Mouse (Mus musculus): ENCODE results near the gene Uso1.

Uso1 gene

GRCm38 (mm10) chr5:92137239-92138046 lies at the start of gene Uso1:
Gene Uso1 (plus strand): TSS chr5:92137938.
- DNase-seq (ENCODE audit: low spot score) = peak; percentile 98

DNA sequence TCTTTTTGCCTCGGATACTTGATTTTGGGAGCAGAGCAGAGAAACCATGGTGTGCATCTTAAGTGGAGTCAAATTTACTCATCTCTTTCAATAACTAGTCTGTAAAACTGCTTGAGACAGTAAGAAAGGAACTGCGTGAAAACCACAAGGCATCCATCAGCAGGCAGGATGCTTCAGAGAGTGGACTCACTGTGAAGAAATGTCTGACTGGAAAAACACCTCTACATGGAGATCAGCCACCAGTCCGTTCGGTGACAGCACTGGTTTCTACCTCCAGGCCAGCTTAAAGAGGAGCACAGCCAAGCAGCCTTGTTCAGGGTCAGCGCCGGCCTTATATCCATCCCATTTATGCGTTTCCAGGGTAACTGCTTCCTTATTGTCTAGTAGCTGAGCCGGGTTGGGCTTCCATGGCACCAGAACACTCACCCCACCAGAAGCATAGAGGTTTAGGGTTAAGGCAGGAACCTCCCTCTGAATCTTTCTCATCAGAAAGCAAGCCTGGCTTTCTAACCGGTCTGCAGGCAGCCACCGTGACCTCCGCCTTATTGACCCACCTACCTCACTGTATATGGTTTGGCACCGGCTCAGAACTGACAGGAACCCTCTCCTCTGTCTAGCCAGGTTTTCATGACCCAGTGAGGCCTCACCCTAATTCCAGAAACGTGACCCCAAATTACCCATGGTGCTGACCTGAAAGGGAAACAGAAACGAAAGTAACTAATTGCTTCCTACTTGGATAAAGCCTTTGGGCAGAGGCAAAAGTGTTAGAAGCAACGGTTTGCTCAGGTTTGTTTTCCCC lies 44.3 kb upstream of the Uso1 start:
- DNase-seq (ENCODE audit: low spot score) = no peak

DNA sequence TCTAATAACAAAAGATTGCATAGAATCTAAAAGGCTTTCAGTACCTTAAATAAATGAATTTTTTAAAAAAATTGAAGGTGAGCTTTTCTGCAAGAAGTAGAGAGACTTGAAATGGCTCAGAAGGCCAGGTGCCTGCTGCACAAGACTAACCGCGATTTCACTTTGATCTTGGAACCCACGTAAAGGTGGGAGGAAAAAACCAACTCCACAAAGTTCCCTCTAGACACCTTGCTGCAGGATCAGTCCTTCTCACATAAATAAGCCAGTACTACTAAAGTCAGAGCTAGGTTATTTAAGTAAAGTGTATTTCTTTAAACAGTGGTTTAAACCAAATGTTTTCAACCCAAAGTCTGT lies 43.7 kb upstream of the Uso1 start:
- no peak for DNase-seq (ENCODE audit: low spot score)

- DNase-seq (ENCODE audit: low spot score) = no peak
Measured at GRCm38 (mm10) chr5:92096786-92097185, 41.0 kb upstream of the Uso1 start.

DNA sequence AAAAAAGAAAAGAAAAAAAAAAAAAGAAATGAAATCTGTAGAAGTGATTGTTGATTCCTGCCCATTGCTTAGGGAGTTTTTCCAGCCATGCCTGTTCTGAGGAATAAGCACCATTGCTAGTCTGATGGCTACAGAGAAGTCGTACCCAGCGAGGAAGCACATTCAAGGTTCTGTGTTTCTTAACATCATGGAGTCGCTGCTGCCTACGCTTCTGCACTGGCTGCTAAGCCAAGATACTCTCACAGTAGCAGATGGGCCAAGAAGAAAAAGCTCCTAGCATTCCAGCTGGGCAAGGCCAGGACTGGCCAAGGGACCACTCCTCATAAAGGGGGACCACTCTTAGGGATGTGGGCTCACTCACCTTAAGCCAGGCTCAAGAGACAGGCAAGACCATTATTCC lies 40.0 kb upstream of the Uso1 start:
- DNase-seq (ENCODE audit: low spot score) = no peak

DNA sequence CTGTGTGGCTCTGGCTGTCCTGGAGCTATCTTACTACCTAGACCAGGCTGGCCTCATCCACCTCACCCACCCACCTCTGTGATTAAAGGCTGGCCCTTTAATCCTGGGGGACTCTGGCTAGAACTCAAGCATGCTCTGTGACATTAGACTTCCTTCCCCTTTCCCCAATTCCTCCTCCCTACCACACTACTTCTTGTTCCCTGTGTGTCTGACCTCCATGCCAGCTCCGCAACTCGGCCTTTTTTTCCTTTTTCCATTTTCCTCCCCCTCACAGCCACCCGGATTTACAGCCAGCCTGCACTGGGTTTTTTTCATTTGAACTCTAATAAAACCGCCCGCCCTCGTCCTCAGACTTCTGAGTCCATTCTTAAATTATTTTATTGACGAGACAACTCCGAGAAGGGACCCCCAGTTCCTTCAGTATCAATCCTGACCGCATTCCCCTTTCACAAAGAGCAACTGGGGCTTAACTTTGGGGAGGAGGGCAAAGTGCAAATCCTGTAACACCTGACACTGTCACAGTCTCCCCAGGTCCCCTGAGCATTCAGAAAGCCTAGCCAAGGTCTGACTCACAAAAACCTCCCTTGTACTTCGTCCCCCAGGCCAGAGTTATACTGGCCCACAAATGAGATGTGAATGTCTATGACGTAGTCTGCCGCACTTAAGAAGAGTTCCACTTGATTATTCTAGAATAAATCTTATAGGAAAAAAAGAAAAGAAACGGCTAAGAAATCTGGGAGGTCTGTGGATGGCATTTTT lies 39.2 kb upstream of the Uso1 start:
- no peak for DNase-seq (ENCODE audit: low spot score)

DNA sequence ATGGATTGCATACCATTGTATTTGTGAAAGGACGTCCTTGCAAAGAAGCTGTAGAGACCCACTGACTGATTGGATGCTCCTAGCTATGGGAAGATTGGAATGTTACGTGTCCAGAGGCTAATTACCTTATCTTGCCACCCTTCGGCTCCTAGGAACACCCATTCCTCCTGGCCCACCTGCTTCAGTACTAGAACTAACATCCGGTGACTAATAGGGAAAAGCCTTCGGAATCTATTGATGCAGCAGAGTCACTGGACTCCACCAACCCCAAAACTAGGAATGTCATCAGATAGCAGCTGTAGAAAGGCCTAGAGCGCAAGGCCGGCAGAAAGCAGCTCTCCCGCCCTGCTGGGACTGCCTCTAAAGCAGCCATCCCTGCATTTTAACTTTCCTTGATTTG lies 36.1 kb upstream of the Uso1 start:
- DNase-seq (ENCODE audit: low spot score) = no peak

DNA sequence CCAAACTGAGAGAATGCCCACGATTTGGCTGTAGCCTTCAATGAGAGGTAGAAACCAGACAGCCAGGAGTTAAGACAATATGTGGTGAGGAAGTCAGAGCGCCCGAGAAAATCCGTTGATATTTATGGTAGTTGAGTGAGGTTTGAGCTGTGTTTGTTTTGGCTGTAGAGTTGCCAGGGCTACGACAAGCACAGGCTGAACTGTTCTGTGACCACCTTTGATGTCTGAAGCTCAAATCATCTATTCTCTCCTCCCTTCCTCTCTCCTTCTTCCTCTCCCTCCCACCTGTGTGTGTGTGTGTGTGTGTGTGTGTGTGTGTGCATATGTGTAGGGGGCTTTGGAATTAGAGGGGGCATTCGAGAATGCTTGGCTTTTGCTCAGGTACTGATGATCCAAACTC lies 34.7 kb upstream of the Uso1 start:
- DNase-seq (ENCODE audit: low spot score) = no peak

DNA sequence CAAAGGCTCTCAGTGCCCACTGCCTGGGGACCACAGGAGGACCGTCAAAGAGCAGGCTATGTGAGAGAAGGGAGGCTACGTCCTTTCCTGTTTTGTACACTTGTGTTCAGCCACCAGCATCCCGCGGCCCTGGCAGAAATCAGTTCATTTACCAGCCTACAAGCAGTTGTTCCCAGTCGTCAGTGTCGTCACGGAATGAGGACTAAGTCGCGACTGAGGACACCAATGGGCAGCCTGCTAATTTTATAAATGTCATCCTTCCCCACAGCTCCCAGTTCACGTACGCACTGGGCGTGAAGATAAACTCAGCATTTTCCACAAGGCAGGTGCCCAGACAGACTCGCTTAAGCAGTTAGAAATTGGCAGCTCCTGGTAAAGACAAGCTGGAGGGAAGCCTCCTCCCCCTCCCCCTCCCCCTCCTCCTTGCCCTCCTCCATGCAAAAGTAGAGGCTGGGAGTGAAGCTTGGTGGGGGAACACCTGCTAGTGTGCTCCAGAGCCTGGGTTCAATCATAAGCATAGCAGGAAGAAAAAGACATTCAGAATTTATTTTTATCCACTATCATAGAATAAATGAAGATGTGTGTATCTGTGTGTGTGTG lies 33.8 kb upstream of the Uso1 start:
- DNase-seq (ENCODE audit: low spot score) = no peak

DNA sequence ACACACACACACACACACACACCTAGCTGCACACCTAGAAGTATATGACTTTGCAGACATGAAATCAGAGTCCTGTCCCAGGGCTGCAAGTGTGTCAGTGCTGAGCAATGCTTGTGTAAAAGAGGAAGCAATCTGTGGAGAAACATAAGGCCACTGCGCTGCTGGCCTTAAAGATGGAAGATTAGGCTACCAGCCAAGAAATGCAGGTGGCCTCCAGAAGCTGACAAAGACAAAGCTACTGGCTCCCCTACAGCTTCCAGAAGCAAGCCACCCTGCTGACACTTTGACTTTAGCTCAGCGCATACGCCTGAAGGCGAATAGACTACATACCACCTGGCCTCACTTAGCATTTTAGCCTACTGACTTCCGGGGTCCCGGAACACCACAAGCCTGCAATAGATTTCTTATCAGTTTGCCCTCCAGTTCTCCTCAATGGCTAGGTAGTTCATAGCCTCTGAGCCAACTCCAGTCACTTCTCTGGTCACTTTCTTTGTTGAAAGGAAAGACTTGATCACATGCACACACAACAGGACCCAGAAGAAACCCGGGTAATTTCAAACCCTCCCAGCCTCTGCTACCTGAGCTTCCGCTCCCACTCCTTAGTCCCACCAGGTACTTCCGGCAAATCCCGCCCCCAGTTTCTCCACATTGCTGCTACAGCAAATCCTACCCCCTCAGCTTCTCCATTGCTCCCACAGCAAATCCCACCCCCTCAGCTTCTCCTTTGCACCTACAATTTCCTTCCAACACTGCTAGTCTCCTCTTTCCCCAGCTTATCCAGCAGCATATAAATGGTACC lies 31.2 kb upstream of the Uso1 start:
- DNase-seq (ENCODE audit: low spot score) = no peak

DNA sequence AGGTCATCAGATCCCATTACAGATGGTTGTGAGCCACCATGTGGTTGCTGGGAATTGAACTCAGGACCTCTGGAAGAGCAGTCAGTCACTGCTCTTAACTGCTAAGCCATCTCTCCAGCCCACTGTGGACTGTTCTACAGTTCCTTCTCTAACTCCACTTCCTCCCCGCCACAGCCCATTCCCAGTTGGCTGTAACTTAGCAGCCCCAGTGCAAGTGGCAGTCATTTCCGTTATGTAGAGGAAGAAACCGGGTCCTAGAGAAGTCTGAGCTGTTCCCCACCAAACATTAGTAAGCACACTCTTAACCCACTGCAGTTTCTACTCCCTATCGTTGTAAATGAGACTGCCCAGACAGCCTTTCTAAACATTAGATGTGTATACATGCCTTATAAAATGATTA lies 30.5 kb upstream of the Uso1 start:
- no peak for DNase-seq (ENCODE audit: low spot score)

DNA sequence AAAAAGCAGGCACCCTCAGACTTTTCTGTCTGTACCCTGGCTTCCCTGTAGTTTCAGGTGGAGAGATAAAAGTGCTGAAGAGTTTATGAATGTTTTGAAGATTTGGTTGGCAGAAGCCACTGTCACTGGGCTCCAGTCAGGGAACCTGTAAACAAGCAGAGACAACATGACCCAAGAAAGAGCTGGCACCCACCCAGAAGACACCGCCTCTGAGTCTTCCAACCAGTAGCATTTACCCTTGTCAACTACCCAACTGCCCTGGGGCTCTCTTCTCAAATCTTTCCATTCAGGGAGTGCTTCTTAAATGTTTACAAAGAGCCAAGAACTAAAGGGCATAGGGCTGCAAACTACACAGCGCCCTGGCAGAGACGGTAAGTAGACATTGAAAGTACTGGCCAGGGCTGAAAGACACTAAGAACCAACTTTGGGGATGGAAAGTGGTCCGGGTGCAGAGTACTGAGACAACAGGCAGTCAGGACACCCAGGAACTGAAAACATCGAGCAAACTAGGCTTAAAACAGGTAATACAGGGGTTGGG lies 26.9 kb upstream of the Uso1 start:
- DNase-seq (ENCODE audit: low spot score) = no peak

GRCm38 (mm10) chr5:92112175-92112574 lies 25.6 kb upstream of the Uso1 start:
- no peak for DNase-seq (ENCODE audit: low spot score)

GRCm38 (mm10) chr5:92112585-92112984 lies 25.2 kb upstream of the Uso1 start:
- no peak for DNase-seq (ENCODE audit: low spot score)

DNA sequence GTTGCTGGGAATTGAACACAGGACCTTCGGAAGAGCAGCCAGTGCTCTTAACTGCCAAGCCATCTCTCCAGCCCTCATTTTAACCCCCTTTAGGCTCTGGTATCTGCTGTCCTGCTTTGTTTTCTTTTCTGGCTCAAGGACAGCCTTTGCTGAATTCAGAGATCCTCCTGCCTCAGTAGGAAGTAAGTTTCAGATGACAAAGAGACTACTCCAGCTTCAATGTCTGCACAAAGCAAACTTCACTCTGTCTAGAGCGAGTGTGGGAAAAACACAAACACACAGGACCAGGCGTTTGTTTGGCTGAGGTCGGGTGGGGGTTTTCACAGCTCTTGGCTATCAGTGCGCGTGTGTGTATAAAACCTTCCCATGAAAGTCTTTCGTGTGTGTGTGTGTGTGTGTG lies 24.3 kb upstream of the Uso1 start:
- DNase-seq (ENCODE audit: low spot score) = no peak

DNA sequence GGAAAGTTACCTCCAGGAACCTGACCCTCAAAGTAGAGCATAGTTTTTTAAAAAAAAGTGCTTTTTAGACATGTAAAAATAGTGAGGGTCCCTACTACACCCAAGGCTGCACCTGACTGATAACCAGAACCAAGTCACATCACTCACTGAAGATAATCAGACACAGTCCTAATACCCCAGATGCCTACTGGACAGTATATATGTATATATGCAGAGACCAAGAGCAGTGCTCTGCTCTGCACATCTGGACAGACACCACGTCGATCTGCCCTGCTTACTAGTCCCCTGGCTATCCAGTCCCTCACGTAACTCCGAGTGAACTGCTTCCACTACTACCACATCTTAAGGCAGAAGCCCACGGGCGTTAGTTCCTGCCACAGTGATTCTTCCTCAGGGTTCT lies 23.5 kb upstream of the Uso1 start:
- no peak for DNase-seq (ENCODE audit: low spot score)

DNA sequence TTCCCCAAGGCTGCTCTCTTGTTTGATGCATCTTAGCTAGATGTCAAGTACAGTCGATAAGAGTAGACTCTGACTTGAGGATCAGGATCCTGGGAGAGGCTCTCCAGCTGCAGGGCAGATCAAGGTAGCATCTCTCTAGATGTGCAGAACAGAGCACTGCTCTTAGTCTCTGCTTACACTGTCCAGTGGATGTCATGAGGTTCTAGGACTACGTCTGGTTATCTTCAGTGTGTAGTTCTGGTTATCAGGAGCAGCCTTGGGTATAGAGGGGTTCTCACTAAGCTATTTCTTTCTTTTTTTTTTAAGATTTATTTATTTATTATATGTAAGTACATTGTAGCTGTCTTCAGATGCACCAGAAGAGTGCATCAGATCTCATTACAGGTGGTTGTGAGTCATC lies 22.8 kb upstream of the Uso1 start:
- DNase-seq (ENCODE audit: low spot score) = no peak

DNA sequence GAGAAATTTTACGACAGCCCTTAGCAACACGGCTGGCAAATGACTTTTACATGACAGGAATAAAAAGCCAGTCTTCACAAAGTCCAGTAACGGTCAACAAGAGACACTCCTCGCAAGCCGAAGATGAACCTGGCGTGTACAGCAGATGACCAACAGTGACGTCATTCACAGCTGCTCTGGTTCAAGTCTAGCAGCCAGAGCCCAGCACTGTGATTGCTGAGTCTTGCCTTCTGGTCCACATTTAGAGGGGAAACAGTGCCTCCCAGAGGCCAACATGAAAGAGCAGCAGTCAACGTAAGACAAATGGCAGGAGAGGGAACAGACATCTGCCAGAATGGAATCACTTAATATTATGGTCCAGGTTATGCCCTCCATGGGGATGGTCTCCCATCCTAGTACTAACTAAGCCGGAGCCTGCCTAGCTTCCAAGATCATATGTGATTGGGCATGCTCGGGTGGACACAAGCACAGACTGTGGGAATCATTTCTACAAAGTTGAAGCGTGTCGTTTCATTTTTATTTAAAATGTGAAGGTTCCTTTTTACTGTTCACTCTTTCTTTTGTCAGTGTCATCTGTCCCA lies 19.8 kb upstream of the Uso1 start:
- DNase-seq (ENCODE audit: low spot score) = peak; percentile 38

GRCm38 (mm10) chr5:92121636-92122035 lies 16.1 kb upstream of the Uso1 start:
- DNase-seq (ENCODE audit: low spot score) = no peak

DNA sequence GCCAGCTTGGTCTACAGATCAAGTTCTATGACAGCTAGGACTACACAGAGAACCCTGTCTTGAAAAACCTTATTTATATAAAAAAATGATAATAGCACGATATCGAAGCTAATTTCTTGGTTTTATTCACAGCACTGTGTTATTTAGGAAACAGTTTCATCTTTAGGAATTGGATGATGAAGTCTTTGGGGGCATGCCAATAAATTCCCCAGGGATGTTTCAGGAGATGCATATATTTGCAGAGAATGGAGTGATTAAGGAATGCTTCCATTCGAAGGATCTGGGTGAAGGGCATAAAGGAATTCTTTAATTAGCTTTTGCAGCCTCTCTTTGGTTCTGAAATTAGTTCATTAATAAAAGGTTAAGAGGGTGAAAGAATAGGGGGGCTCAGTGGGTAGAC lies 12.3 kb upstream of the Uso1 start:
- DNase-seq (ENCODE audit: low spot score) = no peak

GRCm38 (mm10) chr5:92127141-92127625 lies 10.6 kb upstream of the Uso1 start:
- DNase-seq (ENCODE audit: low spot score) = no peak

All from ovary, postnatal 14 days (tissue).